Mouse (Mus musculus) CD4-positive, CD25-positive, alpha-beta regulatory T cell, adult 4 months (primary cell): ENCODE results near the gene Nup205. TPM values are rescaled to one million over a fixed set of nuclear protein-coding genes. Genes with fewer than 3 reads are reported as not detected.
A peak's percentile ranks its signal among the peaks of the same experiment; 100 is the strongest.

ENCODE experiments used
- ATAC-seq: one replicate; pipeline ENCODE4 v1.8.0; 2017
- polyA plus RNA-seq, 2 experiments: library from polyadenylated mRNA; unstranded; fragments of 100-300 nt; shearing (Covaris generic); gene quantifications; one replicate each; pipeline ENCODE4 v1.2.1; 2017

Gene Nup205
- polyA plus RNA-seq, 2 experiments from 2014 or later = 17.4 to 17.8 TPM

DNA sequence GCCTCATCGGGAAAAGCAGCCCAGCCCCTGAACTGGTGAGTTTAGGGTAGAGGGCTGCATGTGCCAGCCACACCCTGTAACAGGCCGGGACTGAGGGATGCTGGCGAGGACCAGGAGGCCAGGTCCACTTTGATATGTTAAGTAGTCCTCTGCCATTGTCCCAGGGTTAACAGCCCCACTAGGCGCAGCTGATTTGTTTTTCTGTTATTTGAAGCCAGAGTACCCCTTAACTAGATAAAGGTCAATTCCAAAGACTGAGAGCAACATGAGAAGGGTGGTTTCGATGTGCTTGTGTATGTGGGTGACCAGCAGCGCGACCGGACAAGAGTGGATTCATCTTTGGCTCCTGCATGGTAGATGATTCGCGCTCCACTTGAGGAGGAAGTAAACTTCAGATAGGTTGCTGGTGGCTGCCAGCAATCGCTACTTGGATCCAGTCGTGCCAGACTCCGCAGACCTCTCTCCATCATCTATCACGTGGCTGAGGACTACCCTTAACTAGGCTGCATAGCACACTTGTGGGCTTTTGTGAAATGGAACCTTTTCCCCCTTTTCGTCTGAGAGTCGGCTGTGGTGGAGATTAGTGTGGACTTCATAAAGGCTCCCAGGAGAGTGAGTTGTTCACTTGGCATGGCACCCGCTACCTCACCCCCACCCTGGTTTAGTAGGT, 74.7 kb downstream of the Nup205 start:
- ATAC-seq = no peak

DNA sequence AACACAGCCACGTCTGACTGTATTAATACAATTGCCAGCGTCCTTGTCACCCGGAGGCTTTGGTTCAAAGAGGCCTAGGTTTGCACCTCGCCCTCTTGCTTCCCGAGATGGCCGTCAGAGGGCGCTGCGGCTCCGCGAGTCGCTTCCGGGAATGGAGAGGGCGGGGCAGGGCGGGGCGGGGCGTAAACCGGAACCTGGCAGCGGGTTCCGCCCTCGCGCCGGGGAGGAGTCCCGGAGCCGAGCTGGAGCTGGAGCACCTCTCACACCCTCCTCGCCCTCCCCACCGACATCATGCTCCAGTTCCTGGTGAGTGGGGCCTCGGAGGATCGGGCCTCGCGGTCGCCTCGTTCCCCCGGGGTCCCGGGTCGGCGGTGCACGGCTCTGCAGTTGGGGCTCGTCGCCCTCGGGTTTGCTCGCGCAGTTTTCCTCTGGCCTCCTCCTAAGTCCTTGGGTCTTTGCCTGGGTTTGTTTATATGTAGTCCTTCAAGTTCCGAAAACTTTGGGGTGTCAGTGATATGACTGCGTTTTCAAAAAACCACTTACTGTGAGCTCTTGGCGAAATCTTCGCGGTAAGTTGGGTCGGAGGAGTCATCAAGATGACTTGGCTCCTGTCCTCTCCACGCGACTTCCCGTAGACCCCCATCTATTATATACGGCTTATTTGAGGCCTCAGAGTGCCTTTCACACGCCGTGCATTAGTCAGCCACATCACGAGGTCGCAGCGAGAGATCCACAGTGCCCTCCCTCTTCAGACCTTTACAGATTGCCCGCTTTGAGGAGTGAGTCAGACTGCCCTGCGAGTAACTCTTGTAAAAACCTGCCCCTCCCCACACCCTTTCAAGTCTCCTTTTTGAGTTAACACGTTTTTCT, 75.5 kb downstream of the Nup205 start:
- peak; percentile 92 for ATAC-seq

DNA sequence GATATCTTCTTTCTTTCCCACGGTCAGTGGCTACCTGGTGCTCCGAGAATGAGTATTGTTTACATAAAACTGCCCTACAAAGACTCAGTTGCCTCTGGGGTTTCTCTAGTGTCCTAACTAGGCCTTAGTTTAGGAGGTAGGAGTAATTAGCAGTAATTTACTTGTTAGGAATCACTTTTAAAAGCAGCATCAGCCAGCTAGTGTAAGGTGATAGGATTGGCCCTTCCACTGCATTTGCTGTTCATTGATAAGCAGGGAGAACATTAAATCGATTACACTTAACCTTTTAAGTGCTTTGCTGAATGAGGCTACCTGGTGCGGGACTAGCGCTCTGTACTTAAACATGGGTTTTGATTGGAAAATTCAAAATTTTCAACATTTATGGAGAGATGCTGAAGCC, 76.3 kb downstream of the Nup205 start:
- no peak for ATAC-seq

DNA sequence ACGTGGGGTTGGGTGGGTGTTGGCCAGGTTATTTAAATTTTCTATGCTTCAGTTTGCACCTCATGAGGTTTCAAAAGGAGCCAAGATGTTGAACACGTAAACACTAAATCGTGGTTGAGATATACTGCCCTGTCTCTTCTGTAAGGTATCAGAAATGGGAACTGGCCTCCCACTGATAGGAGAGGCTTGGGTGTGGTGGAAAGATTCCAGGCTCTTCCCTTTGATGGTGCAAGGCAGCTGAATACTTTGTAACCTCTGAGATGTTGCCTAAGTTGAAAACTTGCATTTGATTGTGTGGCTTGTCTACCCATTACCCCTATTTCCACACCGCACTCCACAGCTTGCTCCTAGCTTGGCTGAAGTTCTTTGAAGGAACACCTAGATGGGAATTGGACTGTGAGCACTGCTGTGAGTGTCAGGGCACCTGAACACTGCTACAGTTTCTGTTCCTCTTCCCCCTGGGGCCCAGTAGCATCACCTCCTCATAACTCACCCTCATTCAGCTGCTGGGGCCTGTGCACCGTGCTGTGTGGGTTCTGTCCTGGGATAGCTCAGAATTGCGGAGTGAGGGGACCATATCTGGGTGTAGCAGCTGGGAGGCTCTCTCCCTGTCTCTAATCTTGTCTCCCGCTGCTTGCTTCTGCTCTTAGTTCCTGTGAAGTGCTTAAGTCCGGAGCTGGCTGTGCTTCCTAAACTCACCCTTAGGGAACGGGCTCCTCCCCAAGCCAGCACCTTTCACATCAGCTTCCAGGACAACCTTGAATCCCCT, 77.1 kb downstream of the Nup205 start:
- no peak for ATAC-seq

DNA sequence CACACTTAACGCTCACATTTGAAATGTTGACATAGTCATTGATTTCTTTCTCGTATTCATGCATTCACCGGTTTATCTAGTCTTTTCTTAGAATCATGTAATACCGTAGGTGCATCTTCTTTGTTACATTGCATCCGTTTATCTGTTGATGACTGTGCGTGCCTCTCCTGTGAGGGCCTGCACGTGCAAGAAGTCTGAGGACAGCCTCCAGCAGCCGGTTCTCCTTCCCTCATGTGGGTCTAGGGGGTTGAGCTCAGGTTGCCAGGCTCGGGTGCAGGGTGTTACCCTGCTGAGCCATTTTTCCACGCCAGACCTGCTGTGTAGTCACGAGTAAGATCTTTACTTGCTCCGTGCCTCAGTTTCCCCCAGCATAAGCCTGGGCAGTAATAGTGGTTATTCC, 77.8 kb downstream of the Nup205 start:
- ATAC-seq = no peak

DNA sequence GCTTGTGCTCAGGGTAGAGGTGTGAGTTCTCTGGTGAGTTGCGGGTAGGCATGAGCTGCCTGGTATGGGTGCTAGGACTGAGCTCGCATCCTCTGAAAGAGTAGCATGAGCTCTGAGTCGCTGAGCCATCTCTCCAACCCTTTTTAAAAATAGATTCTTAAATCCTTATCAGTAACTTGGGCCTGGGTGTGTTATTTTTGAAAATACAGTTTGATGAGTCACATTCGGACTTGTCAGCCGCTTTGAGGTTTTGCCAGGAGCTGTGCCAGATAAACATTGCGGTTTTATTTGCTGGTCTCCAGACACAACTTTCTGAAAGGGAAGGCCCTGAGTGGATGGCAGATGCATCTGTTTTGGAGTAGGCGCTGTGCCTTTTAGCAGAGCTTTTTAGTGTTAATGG, 79.5 kb downstream of the Nup205 start:
- no peak for ATAC-seq

DNA sequence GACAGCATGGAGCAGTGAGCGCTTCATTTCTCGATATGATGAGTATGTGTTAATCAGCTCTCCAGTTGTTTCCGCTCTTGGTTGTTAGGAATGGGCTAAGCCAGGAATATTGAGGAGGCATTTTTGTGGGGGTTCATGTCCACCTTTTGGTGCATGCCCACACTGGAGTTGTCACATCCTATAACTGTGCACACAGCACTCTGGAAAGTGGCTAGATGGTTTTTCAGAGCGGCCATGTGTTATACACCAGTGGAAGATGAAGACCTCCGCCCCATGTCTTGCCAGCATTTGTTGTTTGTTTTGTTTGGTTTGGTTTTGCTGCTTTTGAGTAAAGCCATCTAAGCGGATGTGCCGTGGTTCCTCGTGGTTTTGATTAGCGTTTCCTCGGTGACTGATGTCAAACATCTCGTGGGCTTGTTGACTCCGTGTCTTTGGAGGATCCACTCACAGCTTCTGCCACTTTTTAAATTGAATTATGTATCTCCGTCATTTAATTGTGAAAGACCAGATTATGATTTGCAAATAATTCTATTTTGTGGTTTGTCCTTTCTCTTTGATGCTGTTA, 80.5 kb downstream of the Nup205 start:
- ATAC-seq = peak; percentile 27

DNA sequence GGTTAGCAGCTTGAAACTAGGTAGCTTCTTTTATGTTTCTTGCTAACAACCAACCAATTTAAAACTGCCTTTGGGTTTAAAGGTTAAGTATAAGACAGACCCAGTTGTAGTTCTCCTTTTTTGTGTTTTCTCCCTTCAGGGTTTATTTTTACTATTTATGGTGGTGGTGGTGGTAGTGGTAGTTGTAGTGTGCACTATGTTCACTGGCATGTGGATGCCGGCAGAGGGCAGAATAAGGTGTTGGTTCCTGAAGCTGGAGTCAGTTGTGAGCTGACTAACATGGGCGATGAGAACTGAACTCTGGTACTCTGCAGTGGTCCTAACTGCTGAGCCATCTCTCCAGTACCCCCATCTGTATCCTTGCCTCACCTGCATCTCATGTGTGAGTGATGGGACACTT, 81.7 kb downstream of the Nup205 start:
- no peak for ATAC-seq

DNA sequence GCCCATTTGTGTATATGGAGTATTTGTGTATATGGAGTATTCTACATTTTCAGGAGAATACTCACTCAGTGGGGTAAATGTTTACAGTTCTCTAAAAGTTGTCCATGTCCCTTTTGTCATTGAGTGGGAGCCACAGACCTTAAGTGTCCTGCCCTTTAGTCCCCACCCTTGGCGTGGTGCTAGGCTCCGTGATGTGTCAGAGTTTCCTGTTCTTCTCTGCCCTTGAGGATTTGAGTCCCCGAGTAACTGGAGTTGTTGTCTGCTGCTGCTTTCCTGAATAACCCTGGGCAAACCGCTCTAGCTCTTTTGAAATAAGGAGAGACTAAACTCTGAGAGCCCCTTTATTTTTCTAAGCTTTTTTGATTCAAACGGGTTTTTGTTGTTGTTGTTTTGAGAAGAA, 82.3 kb downstream of the Nup205 start:
- ATAC-seq = no peak

DNA sequence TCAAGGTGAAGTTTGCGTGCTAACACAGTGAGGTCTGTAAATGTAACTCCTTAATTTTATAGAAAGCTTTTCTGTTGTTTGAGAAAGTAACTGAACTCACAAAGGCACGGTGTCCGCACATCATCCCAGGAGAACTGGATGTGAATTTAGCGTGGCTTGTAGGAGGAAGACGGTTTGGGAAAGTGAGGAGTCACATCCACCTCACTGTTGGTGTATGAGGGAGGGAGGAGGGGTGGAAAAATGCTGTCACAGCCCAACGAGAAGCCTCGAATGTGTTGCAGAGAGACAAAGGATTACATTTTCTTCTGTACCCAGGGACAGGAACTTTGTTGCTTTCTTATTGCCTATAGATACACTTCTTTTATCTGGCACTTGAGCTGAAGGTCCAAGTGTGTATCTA, 83.3 kb downstream of the Nup205 start:
- no peak for ATAC-seq

DNA sequence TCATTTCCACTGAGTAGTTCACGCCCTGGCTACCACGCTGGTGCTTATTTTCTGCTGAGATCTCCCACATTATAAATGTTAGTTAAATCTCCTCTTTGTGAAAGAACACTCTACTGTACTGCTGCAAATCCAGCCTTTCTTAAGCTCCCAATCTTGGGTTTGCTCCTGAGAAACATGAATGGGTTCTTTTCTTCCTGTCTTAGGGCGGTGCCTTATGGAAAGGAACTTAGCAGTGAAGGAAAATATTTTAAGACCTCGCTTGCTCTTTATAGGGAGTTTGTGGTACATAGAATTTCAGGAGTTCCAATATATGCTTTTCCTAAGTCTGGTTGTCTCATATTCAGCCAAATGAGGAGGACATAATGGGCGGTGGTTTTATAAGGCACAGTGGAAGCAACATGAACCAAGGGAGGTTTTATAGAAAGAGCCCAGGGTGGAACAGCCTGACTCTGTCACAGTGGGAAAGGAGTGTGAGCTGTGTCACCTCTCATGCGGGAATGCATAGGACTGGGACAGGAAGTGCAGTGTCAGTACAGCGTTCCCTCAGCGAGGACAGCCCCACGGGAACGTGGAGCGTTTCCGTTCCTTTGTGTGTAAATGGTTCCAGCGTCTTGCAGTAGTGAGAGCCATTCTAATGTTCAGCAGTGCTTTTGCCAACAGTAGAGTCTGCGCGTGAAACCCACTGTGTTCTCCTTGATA, 88.5 kb downstream of the Nup205 start:
- ATAC-seq = no peak

DNA sequence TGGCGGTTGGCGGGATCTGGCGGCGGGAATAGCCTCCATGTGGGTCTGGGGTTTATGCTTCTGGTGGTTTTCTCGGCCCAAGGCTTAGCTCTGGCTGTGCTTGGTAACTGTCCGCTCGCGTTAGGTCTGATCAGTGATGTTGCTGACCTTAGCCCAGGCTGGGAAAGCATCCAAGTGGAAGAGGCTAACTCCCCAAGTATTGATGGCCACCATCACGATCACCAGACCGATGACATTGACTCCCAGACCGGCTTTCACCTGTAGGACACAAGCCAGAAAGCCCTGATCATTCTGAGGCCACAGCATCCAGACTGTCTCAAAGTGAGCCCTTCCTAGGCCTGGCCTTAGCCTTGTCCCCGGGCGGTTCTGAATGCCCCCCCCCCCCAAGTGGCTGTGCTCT, 91.5 kb downstream of the Nup205 start:
- no peak for ATAC-seq

DNA sequence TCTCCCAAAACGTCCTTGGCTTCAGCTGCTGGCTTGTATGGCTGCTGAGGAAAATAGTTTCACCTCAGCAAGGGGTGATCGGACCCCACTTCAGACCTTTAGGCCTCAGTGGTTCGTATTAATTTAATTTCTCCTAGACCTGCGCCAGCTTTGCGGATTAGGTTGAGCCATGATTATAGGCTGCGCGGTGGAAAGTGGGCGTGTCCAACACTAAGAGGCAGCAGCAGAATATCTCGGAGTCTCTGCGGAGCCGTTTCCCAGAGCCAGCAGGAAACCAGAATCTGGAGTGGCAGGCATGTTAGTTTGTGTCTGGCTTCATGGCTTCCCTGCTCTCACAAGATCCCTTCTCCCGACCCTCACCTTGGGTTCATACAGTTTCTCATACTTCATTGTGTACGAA, 92.4 kb downstream of the Nup205 start:
- no peak for ATAC-seq

DNA sequence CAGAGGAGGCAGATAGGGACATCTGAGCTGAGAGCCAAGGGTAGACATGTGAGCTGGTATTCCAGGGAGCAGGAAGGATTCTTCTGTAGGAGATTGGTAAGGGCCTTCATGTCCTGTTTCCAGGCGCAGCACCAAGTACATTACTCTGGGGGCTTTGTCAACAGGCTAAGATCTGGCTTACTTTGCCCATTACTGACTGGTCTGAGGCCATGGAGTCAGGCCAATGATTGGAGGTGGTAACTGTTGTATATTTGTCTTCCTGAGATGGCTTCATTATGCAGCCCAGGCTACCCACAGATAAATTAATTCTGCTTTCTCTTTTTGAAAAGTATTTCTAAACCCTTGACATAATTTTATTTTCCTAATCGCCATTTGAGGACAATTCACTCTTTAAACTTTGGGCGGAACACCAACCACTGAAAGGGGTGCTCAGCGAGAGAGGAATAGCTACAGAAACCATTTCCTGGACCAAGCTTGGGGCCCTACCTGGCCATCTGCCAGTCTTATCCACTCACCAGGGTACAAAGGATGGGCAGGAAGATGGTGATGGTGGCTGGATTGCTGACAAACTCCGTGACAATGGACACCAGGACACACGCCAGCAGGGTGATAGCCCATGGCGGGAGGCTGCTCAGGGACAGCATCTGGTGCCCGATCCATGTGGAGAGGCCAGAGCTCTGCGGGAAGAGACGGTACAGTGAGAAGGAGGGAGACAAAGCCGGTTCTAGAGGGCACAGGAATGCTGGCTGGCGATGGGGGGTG, 94.1 kb downstream of the Nup205 start:
- ATAC-seq = no peak

DNA sequence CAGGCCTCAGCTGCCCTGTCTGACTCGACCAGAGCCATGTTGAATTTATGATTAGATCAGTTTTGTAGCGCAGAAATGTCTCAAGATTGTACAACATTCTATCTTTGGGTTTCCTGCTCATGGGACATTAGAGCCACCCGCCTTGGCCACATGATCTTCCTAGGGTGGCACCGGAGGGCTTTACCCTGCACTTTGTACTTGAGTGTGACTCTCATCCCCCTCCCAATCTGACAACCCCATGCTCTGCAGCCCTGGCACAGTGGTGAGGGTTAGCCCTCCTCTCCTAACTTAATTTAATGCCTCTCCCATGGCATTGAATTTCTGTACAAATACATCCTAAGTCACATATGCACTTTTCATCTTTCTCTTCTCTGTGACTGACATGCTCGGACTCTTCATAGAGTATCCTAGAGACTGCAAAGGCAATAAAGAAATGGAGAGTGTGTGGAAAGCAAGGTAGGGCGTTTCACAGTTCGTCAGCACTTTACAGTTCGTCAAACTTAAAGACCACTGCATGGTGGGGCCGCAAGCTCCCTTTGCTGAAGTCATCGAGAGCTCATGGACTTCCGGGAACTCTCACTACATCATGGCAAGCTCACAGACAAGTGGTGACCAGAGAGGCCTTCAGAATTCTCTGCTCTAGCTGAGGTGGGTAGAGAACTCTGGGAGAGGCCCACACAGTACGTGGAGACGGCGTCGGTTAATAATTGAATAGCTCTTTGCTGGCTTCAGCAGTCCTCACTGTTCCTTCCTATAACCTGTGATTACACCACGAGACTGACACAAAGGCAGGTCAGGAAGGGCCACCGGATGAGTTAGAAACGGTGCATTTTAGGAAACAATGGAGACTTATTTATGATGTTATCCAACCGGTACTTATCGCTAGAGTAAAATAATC, 94.9 kb downstream of the Nup205 start:
- no peak for ATAC-seq

DNA sequence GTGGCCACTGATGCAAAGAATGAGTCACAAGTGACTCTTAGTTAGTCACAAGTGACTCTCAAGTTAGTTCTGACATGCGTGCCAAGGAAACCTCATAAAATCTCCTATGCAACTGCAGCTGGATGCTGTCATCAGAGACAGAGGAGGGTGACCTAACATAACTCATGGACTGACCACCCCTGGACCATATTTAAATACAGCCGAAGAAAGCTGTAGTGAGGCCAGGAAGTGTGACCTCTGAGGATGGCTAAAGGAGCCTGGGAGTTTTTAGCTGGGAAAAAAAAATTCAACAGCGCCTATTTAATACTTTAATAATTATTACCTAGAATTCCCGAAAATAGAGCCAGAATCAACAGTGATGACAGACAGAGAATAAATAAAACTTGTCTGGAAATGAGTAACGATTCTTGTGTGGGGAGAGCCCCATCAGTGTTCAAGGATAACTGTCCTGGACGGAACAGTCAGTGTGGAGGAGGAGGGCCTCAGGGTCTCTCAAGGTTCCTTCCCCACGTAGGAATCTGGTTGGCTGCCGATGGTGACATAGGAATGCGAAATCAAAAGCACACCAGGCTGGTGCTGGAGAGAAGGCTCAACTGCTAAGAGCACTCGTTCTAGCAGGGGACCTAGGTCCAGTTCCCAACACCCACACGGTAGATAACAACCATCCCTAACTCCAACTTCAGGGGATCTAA, 96.3 kb downstream of the Nup205 start:
- no peak for ATAC-seq

DNA sequence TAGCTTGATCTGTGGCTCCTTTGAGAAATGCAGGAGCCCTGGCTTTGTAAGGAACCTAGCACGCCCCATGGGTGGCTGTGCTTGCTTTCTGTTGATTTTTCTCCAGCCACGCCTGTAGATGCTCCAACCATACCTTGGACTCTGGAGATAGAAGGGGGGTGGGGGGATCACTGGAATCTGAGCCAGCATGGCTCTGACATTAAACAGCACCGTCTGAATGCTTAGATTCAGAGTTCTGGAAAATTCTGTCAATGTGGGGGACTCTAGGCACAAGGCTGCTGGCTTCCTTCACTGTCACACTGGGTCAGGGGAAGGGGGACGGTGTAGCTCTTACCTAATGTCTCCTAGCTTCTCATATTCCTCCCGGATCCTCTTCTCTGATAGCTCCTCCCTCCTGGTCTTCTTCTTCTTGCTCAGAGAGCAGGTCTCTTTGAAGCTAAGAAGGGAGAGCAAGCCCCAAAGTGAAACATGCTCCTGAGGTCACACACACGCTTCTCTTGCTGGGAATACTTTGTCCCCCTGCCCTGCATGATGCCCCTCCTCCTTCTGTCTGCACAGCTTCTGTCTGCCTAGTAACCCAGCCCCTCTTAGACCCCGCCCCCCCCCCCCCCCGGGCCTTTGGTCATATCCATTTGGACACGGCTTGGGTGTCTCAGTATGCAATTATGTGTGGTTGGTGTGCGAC, 100.8 kb downstream of the Nup205 start:
- no peak for ATAC-seq

DNA sequence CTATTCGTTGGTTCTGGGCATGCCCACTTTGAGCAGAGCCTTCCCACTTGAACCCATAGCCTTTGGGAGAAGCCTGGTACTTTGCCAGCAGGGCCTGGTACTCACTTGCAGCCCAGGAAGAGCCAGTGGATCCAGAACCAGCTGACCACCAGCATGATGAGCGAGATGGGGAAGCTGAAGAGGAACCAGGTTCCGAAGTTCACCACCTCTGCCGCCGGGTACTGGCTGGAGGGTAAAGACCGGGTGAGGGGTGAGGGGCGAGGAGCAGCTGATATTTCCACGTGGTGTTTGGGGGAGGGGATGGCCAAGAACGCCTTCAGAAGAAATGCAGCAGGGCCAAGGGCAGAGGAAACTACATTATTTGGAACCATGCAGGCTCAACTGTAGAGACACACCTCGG, 102.1 kb downstream of the Nup205 start:
- no peak for ATAC-seq

DNA sequence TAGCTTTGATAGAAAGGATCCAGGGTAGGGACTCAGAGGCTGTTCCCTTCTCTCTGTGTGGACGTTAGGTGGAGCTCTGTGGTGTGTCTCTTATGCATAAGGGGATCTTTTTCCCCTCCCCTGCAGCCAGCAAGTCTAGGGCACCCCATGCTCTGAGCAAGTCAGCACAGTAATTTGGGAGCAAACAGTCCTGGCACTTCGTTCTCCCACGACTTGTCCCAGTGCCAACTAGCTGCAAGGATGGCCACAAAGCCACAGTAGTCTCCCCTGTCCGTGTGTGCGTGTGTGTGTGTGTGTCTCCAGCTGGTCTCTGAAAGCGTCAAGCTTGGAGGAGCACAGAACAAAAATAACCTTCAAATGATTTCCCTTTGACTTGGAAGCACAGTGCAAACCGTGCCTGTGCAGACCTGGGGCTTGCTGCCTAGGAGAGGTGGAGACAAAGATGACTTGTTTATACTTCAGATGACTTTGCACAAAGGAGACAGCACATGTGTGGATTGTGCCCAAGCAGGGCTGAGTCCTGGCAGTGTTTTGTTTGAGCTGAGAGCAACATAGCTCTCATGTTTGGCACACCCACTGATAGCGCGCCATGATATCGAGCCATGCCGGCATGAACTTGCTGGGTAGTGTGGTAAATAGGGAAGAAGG, 111.0 kb downstream of the Nup205 start:
- ATAC-seq = no peak
